Mouse (Mus musculus): ENCODE measurements at regions not wholly inside any gene's neighbourhood (a gene's known extent, or its start where the extent isn't known, plus 50 kb on each side); places are given as distances from the start of the nearest gene placed in this dataset.

GRCm38 (mm10) chr13:116243272-116243784, 66.2 kb downstream of the Isl1 start:
- DNase-seq: no peak

GRCm38 (mm10) chr13:116215101-116215500, 94.4 kb downstream of the Isl1 start:
- peak; percentile 2 to 4 for DNase-seq

GRCm38 (mm10) chr13:116213843-116214829, 95.4 kb downstream of the Isl1 start:
- no peak for DNase-seq

- peak in 1 of 2 experiments; percentile 3 for DNase-seq
Observed at GRCm38 (mm10) chr13:116201177-116201920, 108.1 kb downstream of the Isl1 start.

GRCm38 (mm10) chr13:116187059-116187458, 122.4 kb downstream of the Isl1 start:
- DNase-seq: no peak

- no peak for DNase-seq
Observed at GRCm38 (mm10) chr13:116177781-116178180, 131.7 kb downstream of the Isl1 start.

- DNase-seq: no peak
Observed at GRCm38 (mm10) chr13:116174976-116175375, 134.5 kb downstream of the Isl1 start.

- DNase-seq: no peak
Observed at GRCm38 (mm10) chr13:116173866-116174265, 135.6 kb downstream of the Isl1 start.

GRCm38 (mm10) chr13:116143022-116143421, 166.5 kb downstream of the Isl1 start:
- no peak for DNase-seq

- DNase-seq: no peak
Observed at GRCm38 (mm10) chr13:116118664-116119063, 190.8 kb downstream of the Isl1 start.

GRCm38 (mm10) chr13:116111032-116111808, 198.3 kb downstream of the Isl1 start:
- no peak for DNase-seq

GRCm38 (mm10) chr13:116110578-116110977, 198.9 kb downstream of the Isl1 start:
- DNase-seq: no peak

- DNase-seq: no peak
Observed at GRCm38 (mm10) chr13:116087541-116088308, 221.8 kb downstream of the Isl1 start.

- DNase-seq: no peak
Observed at GRCm38 (mm10) chr13:116087140-116087539, 222.3 kb downstream of the Isl1 start.

GRCm38 (mm10) chr13:116056976-116057647, 252.4 kb downstream of the Isl1 start:
- DNase-seq: no peak

- DNase-seq: no peak
Observed at GRCm38 (mm10) chr13:116056112-116056652, 253.3 kb downstream of the Isl1 start.

GRCm38 (mm10) chr13:116036166-116036565, 273.3 kb downstream of the Isl1 start:
- DNase-seq: no peak

GRCm38 (mm10) chr13:116030152-116030720, 279.3 kb downstream of the Isl1 start:
- no peak for DNase-seq

- no peak for DNase-seq
Observed at GRCm38 (mm10) chr13:116028583-116028982, 280.9 kb downstream of the Isl1 start.

GRCm38 (mm10) chr13:116027147-116027546, 282.3 kb downstream of the Isl1 start:
- no peak for DNase-seq

- no peak for DNase-seq
Observed at GRCm38 (mm10) chr13:116017886-116018285, 291.6 kb downstream of the Isl1 start.

All from cerebellum, postnatal 14 days (tissue).